Mouse (Mus musculus) CD8-positive naive resting alpha-beta T cell, adult 57 days (primary cell): ENCODE data around the gene Hmgb3. TPM values are rescaled to one million over a fixed set of nuclear protein-coding genes. Genes with fewer than 3 reads are reported as not detected.

ENCODE experiments used
- total RNA-seq: library from RNA; stranded (reverse); gene quantifications from one replicate; pipeline ENCODE4 v1.2.4, GENCODE M21; 2023

Gene Hmgb3
- 13.0 TPM for total RNA-seq

GRCm38 (mm10) chrX:71555415-71556114 lies at the start of gene Hmgb3:
Hmgb3 (plus strand) TSS chrX:71555918.

Other genes with a start within 250 kb of the Hmgb3 start
- 42.1 TPM for gene Mtmr1, start 191.2 kb upstream of the Hmgb3 start, total RNA-seq
- gene Cd99l2, start 63.1 kb upstream of the Hmgb3 start, total RNA-seq = 6.5 TPM
- not detected for gene Gpr50, start 107.7 kb downstream of the Hmgb3 start, total RNA-seq